Mouse (Mus musculus) forelimb bud, embryonic 11.5 days (tissue): Measurements from ENCODE around the gene Mdga1.
"Not testable (repeated sequence)": the region's sequence is repeated elsewhere in the genome, so short reads cannot be mapped to it uniquely, and the experiment has no call there.

ENCODE experiments used
- DNase-seq: peaks from one replicate; pipeline ENCODE4 v3.0.0-alpha.2; 2012; ENCODE audit warnings: low read depth, low spot score

Gene Mdga1

GRCm38 (mm10) chr17:29799398-29800095 lies 170.3 kb downstream of the Mdga1 start:
- no peak for DNase-seq

GRCm38 (mm10) chr17:29798151-29798550 lies 171.7 kb downstream of the Mdga1 start:
- no peak for DNase-seq

DNA sequence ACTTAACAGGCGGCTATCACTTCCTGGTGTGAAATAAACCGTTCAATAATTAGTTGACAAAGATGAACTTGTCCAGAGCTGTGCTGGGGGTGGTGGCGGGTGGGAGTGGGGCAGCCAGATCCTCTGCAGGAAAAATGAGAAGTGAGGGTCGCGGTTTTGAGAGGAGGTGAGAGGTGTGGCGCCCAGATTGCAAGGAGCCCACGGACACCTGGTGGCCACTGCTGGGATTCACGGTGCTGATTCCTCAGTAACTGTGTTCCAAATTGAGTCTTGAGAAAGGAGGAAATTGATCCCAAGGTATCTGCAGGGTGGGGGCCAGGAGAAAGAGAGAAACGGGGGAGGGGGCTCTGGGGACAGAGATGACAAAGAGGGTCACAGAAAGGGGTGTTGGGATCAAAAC lies 173.1 kb downstream of the Mdga1 start:
- DNase-seq: no peak

DNA sequence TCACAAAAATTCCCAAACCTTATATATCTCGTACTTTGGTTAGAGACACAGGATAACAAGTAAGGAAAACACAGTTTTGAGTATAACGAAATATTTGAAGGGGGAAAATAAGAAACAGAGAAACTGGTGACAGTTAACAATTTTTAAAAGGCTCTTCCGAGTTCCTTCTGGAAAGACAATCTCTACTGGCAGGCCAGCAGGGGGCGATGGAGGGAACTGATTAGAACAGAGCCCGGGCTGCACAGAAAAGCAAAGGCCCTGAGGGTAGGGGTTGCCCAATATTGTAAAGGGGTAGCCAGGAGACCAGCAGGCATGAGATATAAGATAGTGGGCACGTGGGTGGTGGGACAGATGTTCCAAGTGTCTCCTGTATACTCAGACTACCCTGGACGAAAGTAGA lies 173.8 kb downstream of the Mdga1 start:
- DNase-seq: no peak

GRCm38 (mm10) chr17:29795050-29795770 lies 174.7 kb downstream of the Mdga1 start:
- DNase-seq: no peak

GRCm38 (mm10) chr17:29791531-29792050 lies 178.3 kb downstream of the Mdga1 start:
- no peak for DNase-seq

- no peak for DNase-seq
Observed at GRCm38 (mm10) chr17:29790231-29790740, 179.6 kb downstream of the Mdga1 start.

- DNase-seq: no peak
Observed at GRCm38 (mm10) chr17:29789715-29790114, 180.2 kb downstream of the Mdga1 start.

DNA sequence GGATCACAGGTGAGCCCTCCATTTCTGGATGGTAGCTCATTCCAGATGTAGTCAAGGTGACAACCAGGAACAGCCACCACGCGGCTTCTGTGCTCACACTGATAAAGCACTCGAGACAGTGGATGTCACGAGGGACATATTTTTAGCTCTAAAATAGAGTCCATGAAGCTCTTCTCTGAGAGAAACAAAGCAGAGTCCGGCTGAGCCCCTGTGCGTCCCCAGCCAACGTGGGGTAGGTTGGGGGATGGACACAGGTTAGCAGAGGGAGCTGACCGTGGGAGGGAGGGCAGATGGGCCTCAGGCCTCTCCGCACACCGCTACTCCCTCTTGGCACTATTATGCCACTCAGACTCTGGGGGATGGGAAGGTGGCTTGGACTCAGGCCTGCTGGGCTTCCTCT lies 181.3 kb downstream of the Mdga1 start:
- DNase-seq: no peak

DNA sequence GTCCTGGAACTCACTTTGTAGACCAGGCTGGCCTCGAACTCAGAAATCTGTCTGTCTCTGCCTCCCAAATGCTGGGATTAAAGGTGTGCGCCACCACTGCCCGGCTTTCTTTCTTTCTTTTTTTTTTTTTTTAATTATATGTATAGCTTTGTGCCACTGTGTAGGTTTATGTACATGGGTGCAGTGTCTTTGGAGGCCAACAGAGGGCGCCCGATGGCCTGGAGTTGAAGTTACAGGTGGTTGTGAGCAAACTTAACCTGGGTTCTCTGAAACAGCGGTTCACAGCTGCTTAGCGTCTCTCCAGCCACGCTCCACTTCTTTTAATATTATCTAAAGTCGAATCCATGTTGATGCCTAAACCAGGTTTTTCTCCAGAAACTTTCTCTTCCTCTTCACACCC lies 185.1 kb downstream of the Mdga1 start:
- no peak for DNase-seq

- DNase-seq: not testable (repeated sequence)
Observed at GRCm38 (mm10) chr17:29781472-29781871, 188.4 kb downstream of the Mdga1 start.

- DNase-seq: no peak
Observed at GRCm38 (mm10) chr17:29778021-29778420, 191.9 kb downstream of the Mdga1 start.
